7 mouse cellular contexts compared by ENCODE assay signal in the genomic region with DNA sequence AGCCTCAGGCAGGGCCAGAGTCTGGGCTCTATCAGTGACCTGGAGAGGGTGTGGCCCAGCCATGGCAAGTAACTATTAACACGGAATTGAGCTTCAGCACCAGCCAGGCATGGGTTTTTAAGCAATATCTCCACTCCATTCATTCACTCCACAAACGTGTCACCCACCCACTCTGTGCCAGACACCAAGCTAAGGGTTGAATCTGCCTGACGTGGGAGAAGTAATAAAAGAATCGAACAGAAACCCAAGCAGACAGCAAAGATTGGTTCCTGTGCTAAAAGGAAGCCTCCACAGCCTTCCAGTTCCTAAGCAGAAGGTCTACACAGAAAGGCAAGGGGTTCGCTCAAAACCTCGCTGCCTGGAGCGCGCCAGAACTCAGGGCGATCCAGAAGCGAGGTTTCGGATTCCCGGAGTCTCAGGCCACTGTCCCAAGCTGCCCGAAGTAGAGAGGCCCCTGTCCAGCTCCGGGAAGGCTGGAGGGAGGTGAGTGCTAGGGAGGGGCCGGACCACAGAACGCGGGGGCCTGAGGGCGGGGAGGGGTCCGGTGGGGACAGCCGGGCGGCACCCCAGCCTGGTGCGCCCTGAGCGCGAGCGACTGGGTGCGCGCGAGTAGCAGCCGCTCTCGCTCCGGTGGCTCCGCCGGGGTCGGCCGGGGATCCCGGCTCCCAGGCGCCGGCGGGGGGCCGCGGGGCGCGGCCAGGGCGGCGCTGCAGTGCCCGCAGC. TPM values are rescaled to one million over a fixed set of nuclear protein-coding genes. Genes with fewer than 3 reads are reported as not detected.
DNase-seq lines count a peak whose midpoint lies in the region; ATAC-seq and TF ChIP-seq lines count a peak whose summit lies in the region.

No protein-coding gene starts in this region.

- no peak overlapping the region for H3K27ac ChIP-seq in lung, embryonic 14.5 days (ENCODE audit: low read depth)
- H3K27ac ChIP-seq in forebrain, embryonic 13.5 days: no peak overlapping the region
- H3K27ac ChIP-seq in limb, embryonic 12.5 days: no peak overlapping the region
- H3K27ac ChIP-seq in small intestine, adult 2 months (ENCODE audit: insufficient read depth, low read depth, low read length): no peak overlapping the region

- peak; percentile 36 for DNase-seq in lung, embryonic 14.5 days
- no peak for DNase-seq in lung, adult 2 months
- DNase-seq in retina, embryonic 14.5 days (ENCODE audit: low spot score): no peak
- no peak for DNase-seq in c-Kit-positive CD71-positive TER-119-positive erythroid progenitor cells, embryonic 14.5 days (ENCODE audit: low spot score)

- peak overlapping the region; percentile 90 for H3K4me2 ChIP-seq in lung, embryonic 14.5 days
- peak overlapping the region; percentile 85 for H3K4me2 ChIP-seq in forebrain, embryonic 13.5 days
- H3K4me2 ChIP-seq in limb, embryonic 12.5 days: peak overlapping the region; percentile 93

- no peak for TF ChIP-seq CTCF in lung, embryonic 14.5 days (IDR thresholded peaks at IDR 0.05; ENCODE audit: low read depth)
- no peak for TF ChIP-seq CTCF in lung, adult 2 months (IDR thresholded peaks at IDR 0.05; ENCODE audit: insufficient read depth, low read length)
- TF ChIP-seq CTCF in small intestine, adult 2 months (IDR thresholded peaks at IDR 0.05; ENCODE audit: extremely low read depth, insufficient read length, insufficient replicate concordance, low read depth, low read length): no peak

- peak overlapping the region; percentile 44; the same call in 1 of the 2 replicates for H3K9ac ChIP-seq in lung, embryonic 14.5 days
- peak overlapping the region; percentile 55 for H3K9ac ChIP-seq in forebrain, embryonic 13.5 days
- peak overlapping the region; percentile 63 for H3K9ac ChIP-seq in limb, embryonic 12.5 days (replicated peaks)

- peak overlapping the region; percentile 47 for H3K4me3 ChIP-seq in lung, embryonic 14.5 days (ENCODE audit: low read depth, low read length)
- H3K4me3 ChIP-seq in lung, adult 2 months (replicated peaks; ENCODE audit: extremely low read depth, low read depth, low read length): no peak overlapping the region
- H3K4me3 ChIP-seq in forebrain, embryonic 13.5 days: peak overlapping the region; percentile 49
- peak overlapping the region; percentile 59 for H3K4me3 ChIP-seq in limb, embryonic 12.5 days (replicated peaks)
- H3K4me3 ChIP-seq in small intestine, adult 2 months (ENCODE audit: low read depth, low read length): peak overlapping the region; percentile 55

- no peak for TF ChIP-seq POLR2A in lung, adult 2 months (IDR thresholded peaks at IDR 0.05; ENCODE audit: borderline replicate concordance, extremely low read depth, low read depth, low read length)
- no peak for TF ChIP-seq POLR2A in small intestine, adult 2 months (IDR thresholded peaks at IDR 0.05; ENCODE audit: low read depth, low read length)

- WGBS in lung, embryonic 14.5 days: 1% methylated on average over 42 of the region's 46 CpGs
- WGBS in lung, adult 2 months: 4% methylated on average over 46 of the region's 46 CpGs
- WGBS in forebrain, embryonic 13.5 days: 1% methylated on average over 19 of the region's 46 CpGs
- 2% methylated on average over 46 of the region's 46 CpGs for WGBS in limb, embryonic 12.5 days
- WGBS in small intestine, adult 2 months: 3% methylated on average over 44 of the region's 46 CpGs

- no peaks in the 10 kb centered on the region for H3K9me3 ChIP-seq in lung, embryonic 14.5 days (ENCODE audit: low read depth, low read length)
- no peaks in the 10 kb centered on the region for H3K9me3 ChIP-seq in forebrain, embryonic 13.5 days (replicated peaks)
- H3K9me3 ChIP-seq in limb, embryonic 12.5 days: no peaks in the 10 kb centered on the region

- no peak; the same call in 1 of the 2 replicates for ATAC-seq in lung, embryonic 14.5 days (ENCODE audit: insufficient read depth)
- no peak for ATAC-seq in forebrain, embryonic 13.5 days
- peak; percentile 11; the same call in 1 of the 2 replicates for ATAC-seq in limb, embryonic 12.5 days (ENCODE audit: insufficient number of reproducible peaks, insufficient read depth, low FRiP score, low TSS enrichment, low read depth)

- H3K36me3 ChIP-seq in lung, embryonic 14.5 days (ENCODE audit: insufficient read depth): no peaks in the 10 kb centered on the region
- no peaks in the 10 kb centered on the region for H3K36me3 ChIP-seq in forebrain, embryonic 13.5 days (ENCODE audit: poor library complexity, severe bottlenecking)
- H3K36me3 ChIP-seq in limb, embryonic 12.5 days: no peaks in the 10 kb centered on the region
- H3K36me3 ChIP-seq in small intestine, adult 2 months (ENCODE audit: control insufficient read depth, insufficient read depth, low read length): no peaks in the 10 kb centered on the region

- H3K4me1 ChIP-seq in lung, embryonic 14.5 days (ENCODE audit: insufficient read depth): no peaks in the 10 kb centered on the region
- 0 out of 2 replicates have a peak, but pooled peaks cover 3% of the 10 kb centered on the region for H3K4me1 ChIP-seq in lung, adult 2 months (ENCODE audit: control insufficient read depth, insufficient read depth, low read length)
- peaks cover 22% of the 10 kb centered on the region for H3K4me1 ChIP-seq in forebrain, embryonic 13.5 days
- H3K4me1 ChIP-seq in limb, embryonic 12.5 days (replicated peaks): peaks cover 15% of the 10 kb centered on the region
- peaks cover 3% of the 10 kb centered on the region; the same call in 1 of the 2 replicates for H3K4me1 ChIP-seq in small intestine, adult 2 months (ENCODE audit: control insufficient read depth, insufficient read depth, insufficient read length, low read length)

- H3K27me3 ChIP-seq in lung, embryonic 14.5 days (ENCODE audit: insufficient read depth, low read length): peaks cover 65% of the 10 kb centered on the region
- H3K27me3 ChIP-seq in forebrain, embryonic 13.5 days: peaks cover 72% of the 10 kb centered on the region
- H3K27me3 ChIP-seq in limb, embryonic 12.5 days: peaks cover 82% of the 10 kb centered on the region
- H3K27me3 ChIP-seq in small intestine, adult 2 months (ENCODE audit: control insufficient read depth, insufficient read depth, low read length): peaks cover 35% of the 10 kb centered on the region

RNA-seq across cellular contexts. Expression of gene Wnt4, which starts 0.7 kb away (rescaled TPM):
- 1.2 and 1.3 TPM in 2 replicates for polyA plus RNA-seq in lung, embryonic 14.5 days (2014; fragmentation: Nextera tagmentation; extraction: Ambion mirVana)
- polyA plus RNA-seq in lung, adult 2 months (2012; rRNA removed): 6.1 and 11.7 TPM in 2 replicates
- 0.28 and 0.30 TPM in 2 replicates for polyA plus RNA-seq in forebrain, embryonic 13.5 days (2015; fragmentation: Nextera tagmentation; extraction: Ambion mirVana)
- 2.6 and 6.9 TPM in 2 replicates for polyA plus RNA-seq in limb, embryonic 12.5 days (2016; fragmentation: Nextera tagmentation; extraction: Ambion mirVana)
- 6.0 and 6.9 TPM in 2 replicates for polyA plus RNA-seq in small intestine, adult 2 months (2012; rRNA removed)
